In the genomic region with DNA sequence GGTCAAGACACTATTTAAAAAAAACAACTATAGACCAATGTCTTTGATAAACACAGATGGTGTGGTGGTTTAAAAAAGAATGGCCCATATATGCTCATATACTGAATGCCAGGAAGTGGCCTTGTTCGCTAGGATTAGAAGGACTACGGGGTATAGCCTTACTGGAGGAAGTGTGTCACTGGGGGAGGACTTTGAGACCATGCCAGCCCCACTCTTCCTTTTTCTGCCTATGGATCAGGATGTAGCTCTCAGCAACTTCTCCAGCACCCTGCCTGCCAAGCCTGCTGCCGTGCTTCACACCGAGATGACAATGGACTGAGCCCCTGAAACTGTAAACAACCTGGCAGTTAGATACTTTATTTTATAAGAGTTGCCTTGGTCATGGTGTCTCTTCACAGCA, we compare ENCODE assay signal across 23 mouse cellular contexts. TPM values are rescaled to one million over a fixed set of nuclear protein-coding genes. Genes with fewer than 3 reads are reported as not detected.
DNase-seq lines count a peak whose midpoint lies in the region; ATAC-seq and TF ChIP-seq lines count a peak whose summit lies in the region.
"Had no signal": no experiment of that assay in that cellular context is flagged by ENCODE, and none has a peak within 500 bp of the region (broad histone marks: within the 10 kb centered on the region; RNA-seq: fewer than 3 reads in every experiment).

No protein-coding gene starts in this region.

- WGBS in liver, embryonic 12.5 days (ENCODE audit: insufficient replicate concordance): 44% methylated on average over 4 of the region's 4 CpGs
- 23% methylated on average over 4 of the region's 4 CpGs for WGBS in liver, embryonic 15.5 days (ENCODE audit: insufficient replicate concordance)
- 90% methylated on average over 4 of the region's 4 CpGs for WGBS in hindbrain, embryonic 10.5 days

- TF ChIP-seq CTCF in G1E (IDR thresholded peaks at IDR 0.05; ENCODE audit: low read depth, low read length): no peak

- no peaks in the 10 kb centered on the region for H3K27me3 ChIP-seq in G1E (ENCODE audit: insufficient read depth, low read length)
- H3K27me3 ChIP-seq in liver, embryonic 12.5 days (replicated peaks): no peaks in the 10 kb centered on the region
- H3K27me3 ChIP-seq in liver, embryonic 15.5 days: no peaks in the 10 kb centered on the region
- H3K27me3 ChIP-seq in hindbrain, embryonic 10.5 days (ENCODE audit: insufficient read depth, poor library complexity, severe bottlenecking): no peaks in the 10 kb centered on the region
- H3K27me3 ChIP-seq: forebrain, embryonic 13.5 days; Patski had no signal

- peak; percentile 82 for DNase-seq in heart, adult 11 months
- no peak for DNase-seq in heart, postnatal 25 days (ENCODE audit: low spot score)
- no peak for DNase-seq in G1E (ENCODE audit: low spot score)
- DNase-seq in hindbrain, embryonic 10.5 days (ENCODE audit: low spot score): no peak
- no peak for DNase-seq in MN1 (ENCODE audit: low spot score)
- DNase-seq in thymus, postnatal 36 days: no peak
- DNase-seq: adrenal gland, postnatal 10 days; adrenal gland, postnatal 36 days; cerebellum, adult 18-20 months; cerebellum, adult 9-10 months; cerebellum, postnatal 14 days; gastrocnemius, postnatal 10 days; gastrocnemius, postnatal 36 days; heart, postnatal 36 days had no signal

- H3K4me1 ChIP-seq in G1E (ENCODE audit: insufficient read depth, low read depth, low read length): peaks cover 86% of the 10 kb centered on the region
- H3K4me1 ChIP-seq in liver, embryonic 12.5 days: peaks cover 82% of the 10 kb centered on the region
- peaks cover 81% of the 10 kb centered on the region for H3K4me1 ChIP-seq in liver, embryonic 15.5 days (replicated peaks)
- no peaks in the 10 kb centered on the region for H3K4me1 ChIP-seq in hindbrain, embryonic 10.5 days (replicated peaks)
- H3K4me1 ChIP-seq: forebrain, embryonic 10.5 days had no signal

- intact Hi-C loops in heart, postnatal 25 days (cut with DNase I): no loop called here

- H3K9me3 ChIP-seq in G1E (replicated peaks): no peaks in the 10 kb centered on the region
- H3K9me3 ChIP-seq in liver, embryonic 12.5 days (replicated peaks): no peaks in the 10 kb centered on the region
- H3K9me3 ChIP-seq in liver, embryonic 15.5 days (replicated peaks): no peaks in the 10 kb centered on the region
- no peaks in the 10 kb centered on the region for H3K9me3 ChIP-seq in hindbrain, embryonic 10.5 days
- H3K9me3 ChIP-seq: forebrain, embryonic 10.5 days; forebrain, embryonic 13.5 days had no signal

- peak overlapping the region; percentile 49 for H3K4me2 ChIP-seq in liver, embryonic 12.5 days
- H3K4me2 ChIP-seq in liver, embryonic 15.5 days: peak overlapping the region; percentile 46
- H3K4me2 ChIP-seq: forebrain, embryonic 13.5 days; heart, embryonic 11.5 days; hindbrain, embryonic 14.5 days had no signal

- no peak for ATAC-seq in G1E (ENCODE audit: extremely low read depth, insufficient number of reproducible peaks, low FRiP score, poor library complexity, severe bottlenecking)
- ATAC-seq in liver, embryonic 12.5 days: 0 out of 2 replicates have a peak, but pooled peaks have one; percentile 11
- ATAC-seq in liver, embryonic 15.5 days (ENCODE audit: insufficient read depth): 0 out of 2 replicates have a peak, but pooled peaks have one; percentile 3
- ATAC-seq: forebrain, embryonic 13.5 days; forebrain, embryonic 16.5 days; hindbrain, postnatal 0 days; Patski had no signal

- peak overlapping the region; percentile 57 for H3K9ac ChIP-seq in liver, embryonic 12.5 days
- H3K9ac ChIP-seq in liver, embryonic 15.5 days: peak overlapping the region; percentile 23
- H3K9ac ChIP-seq: forebrain, embryonic 13.5 days; hindbrain, embryonic 14.5 days had no signal

- H3K36me3 ChIP-seq in G1E (replicated peaks): peaks cover 65% of the 10 kb centered on the region
- H3K36me3 ChIP-seq in liver, embryonic 12.5 days: peaks cover 74% of the 10 kb centered on the region
- peaks cover 64% of the 10 kb centered on the region for H3K36me3 ChIP-seq in liver, embryonic 15.5 days (replicated peaks)
- H3K36me3 ChIP-seq in hindbrain, embryonic 10.5 days: peaks cover 69% of the 10 kb centered on the region

- H3K4me3 ChIP-seq in G1E (ENCODE audit: low read depth, low read length): peak overlapping the region; percentile 43; the same call in 1 of the 2 replicates
- H3K4me3 ChIP-seq in liver, embryonic 12.5 days: no peak overlapping the region
- no peak overlapping the region for H3K4me3 ChIP-seq in liver, embryonic 15.5 days (replicated peaks)
- H3K4me3 ChIP-seq in hindbrain, embryonic 10.5 days: no peak overlapping the region
- H3K4me3 ChIP-seq: forebrain, embryonic 10.5 days; forebrain, embryonic 13.5 days had no signal

- peak overlapping the region; percentile 99 for H3K27ac ChIP-seq in liver, embryonic 12.5 days
- peak overlapping the region; percentile 88 for H3K27ac ChIP-seq in liver, embryonic 15.5 days (replicated peaks)
- H3K27ac ChIP-seq in hindbrain, embryonic 10.5 days: no peak overlapping the region
- H3K27ac ChIP-seq: forebrain, embryonic 10.5 days; forebrain, embryonic 13.5 days; hindbrain, embryonic 14.5 days; hindbrain, postnatal 0 days had no signal

RNA-seq across cellular contexts. Expression of gene Prim2, which starts 45.2 kb away (rescaled TPM):
- total RNA-seq in heart, postnatal 25 days (2021): 1 to 10 TPM; 2.3 to 2.5 TPM
- total RNA-seq in G1E (2014; fragmentation: Nextera tagmentation) (214 and 237 TPM in 2 replicates), G1E (2017) (157 and 159 TPM in 2 replicates)
- 16.6 and 24.9 TPM in 2 replicates for polyA plus RNA-seq in G1E (2012)
- 49.2 and 50.0 TPM in 2 replicates for polyA plus RNA-seq in liver, embryonic 12.5 days (2016; fragmentation: Nextera tagmentation; extraction: Ambion mirVana)
- 33.4 and 34.4 TPM in 2 replicates for polyA plus RNA-seq in liver, embryonic 15.5 days (2015; fragmentation: Nextera tagmentation; extraction: Ambion mirVana)
- 44.4 and 54.4 TPM in 2 replicates for polyA plus RNA-seq in hindbrain, embryonic 10.5 days (2016; fragmentation: Nextera tagmentation; extraction: Ambion mirVana)
